Mouse (Mus musculus) MEL (cell line): ENCODE results near the gene Rpl10-ps3. TPM values are rescaled to one million over a fixed set of nuclear protein-coding genes. Genes with fewer than 3 reads are reported as not detected.

Experiments
- DNase-seq: peaks from one replicate; pipeline ENCODE4 v3.0.0; 2011; ENCODE audit warnings: low read depth, low spot score
- H3K27ac ChIP-seq: 2 replicates; pipeline ENCODE4 v1.5.1; 2012; ENCODE audit warnings: low read depth, mild to moderate bottlenecking, control low read depth, low read length, moderate library complexity; ENCODE audit not compliant: control insufficient read depth
- H3K27me3 ChIP-seq, 2 experiments: fragments of 150-350 bp in 1 of 2; sonication (generic) in 1 of 2; 2 replicates each; pipeline ENCODE4 v1.6.1; 2012; ENCODE audit warnings: low read length in 2 of 2, mild to moderate bottlenecking in 2 of 2, improper control_type of control experiment in 1 of 2, moderate library complexity in 1 of 2; ENCODE audit not compliant: insufficient read depth in 2 of 2, control insufficient read depth in 1 of 2
- H3K36me3 ChIP-seq, 2 experiments: 2 replicates each; pipeline ENCODE4 v1.6.1; 2012 to 2014; ENCODE audit warnings: low read length in 2 of 2, improper control_type of control experiment in 1 of 2, inconsistent platforms in 1 of 2, mild to moderate bottlenecking in 1 of 2; ENCODE audit not compliant: insufficient read depth in 2 of 2, control insufficient read depth in 1 of 2
- H3K4me1 ChIP-seq, 2 experiments: fragments of 150-350 bp in 1 of 2; sonication (generic) in 1 of 2; 2 replicates each; pipeline ENCODE4 v1.6.1; 2012; ENCODE audit warnings: low read length in 2 of 2, improper control_type of control experiment in 1 of 2, mild to moderate bottlenecking in 1 of 2; ENCODE audit not compliant: insufficient read depth in 2 of 2, control insufficient read depth in 1 of 2
- H3K4me3 ChIP-seq, 2 experiments: fragments of 150-350 bp in 1 of 2; sonication (generic) in 1 of 2; 2 replicates each; pipeline ENCODE4 v1.5.1; 2012; ENCODE audit warnings: low read depth in 2 of 2, low read length in 2 of 2, mild to moderate bottlenecking in 2 of 2, moderate library complexity in 2 of 2, control low read depth in 1 of 2, improper control_type of control experiment in 1 of 2; ENCODE audit not compliant: control insufficient read depth in 1 of 2, insufficient read depth in 1 of 2
- H3K79me2 ChIP-seq: 2 replicates; pipeline ENCODE4 v1.6.1; 2012; ENCODE audit warnings: mild to moderate bottlenecking, low read length, moderate library complexity; ENCODE audit not compliant: control insufficient read depth, poor library complexity, insufficient read depth
- H3K9ac ChIP-seq: 2 replicates; pipeline ENCODE4 v1.6.1; 2012; ENCODE audit warnings: low read depth, mild to moderate bottlenecking, control low read depth, low read length, moderate library complexity; ENCODE audit not compliant: control insufficient read depth, poor library complexity, severe bottlenecking
- H3K9me3 ChIP-seq: fragments of 150-350 bp; sonication (generic); replicated peaks from 2 replicates; pipeline ENCODE4 v1.6.1; 2012; ENCODE audit warnings: mild to moderate bottlenecking, low read length, improper control_type of control experiment, moderate library complexity; ENCODE audit not compliant: insufficient read depth
- BHLHE40 ChIP-seq: IDR thresholded peaks from 2 replicates; pipeline ENCODE4 v1.6.1; 2012; ENCODE audit warnings: low read depth, mild to moderate bottlenecking, inconsistent platforms, low read length, improper control_type of control experiment, borderline replicate concordance
- CTCF ChIP-seq, 3 experiments: IDR thresholded peaks in 2 of 3; conservative IDR thresholded peaks in 1 of 3; 2 replicates each; pipeline ENCODE4 v1.5.1; 2011 to 2012; ENCODE audit warnings: low read length in 3 of 3, low read depth in 2 of 3, mild to moderate bottlenecking in 2 of 3, improper control_type of control experiment in 1 of 3, inconsistent platforms in 1 of 3, mixed read lengths in 1 of 3, moderate library complexity in 1 of 3; ENCODE audit not compliant: control insufficient read depth in 1 of 3, insufficient read depth in 1 of 3, poor library complexity in 1 of 3, severe bottlenecking in 1 of 3
- ELF1 ChIP-seq: IDR thresholded peaks from 2 replicates; pipeline ENCODE4 v1.6.1; 2014; ENCODE audit warnings: low read depth, mild to moderate bottlenecking, inconsistent platforms, low read length, improper control_type of control experiment, moderate library complexity
- EP300 ChIP-seq, 2 experiments: IDR thresholded peaks; 2 replicates each; pipeline ENCODE4 v1.6.1; 2011; ENCODE audit warnings: improper control_type of control experiment in 2 of 2, low read length in 2 of 2, low read depth in 1 of 2, mild to moderate bottlenecking in 1 of 2
- ETS1 ChIP-seq: IDR thresholded peaks from 2 replicates; pipeline ENCODE4 v1.6.1; 2012; ENCODE audit warnings: low read depth, mild to moderate bottlenecking, inconsistent platforms, low read length, improper control_type of control experiment, moderate library complexity
- GABPA ChIP-seq: IDR thresholded peaks from 2 replicates; pipeline ENCODE4 v1.6.1; 2012; ENCODE audit warnings: low read depth, mild to moderate bottlenecking, inconsistent platforms, low read length, improper control_type of control experiment, moderate library complexity
- GATA1 ChIP-seq: IDR thresholded peaks from 2 replicates; pipeline ENCODE4 v1.6.1; 2011; ENCODE audit warnings: low read depth, low read length, improper control_type of control experiment
- HCFC1 ChIP-seq: IDR thresholded peaks from 2 replicates; pipeline ENCODE4 v1.6.1; 2012; ENCODE audit warnings: low read depth, mild to moderate bottlenecking, inconsistent platforms, low read length, improper control_type of control experiment, moderate library complexity
- JUND ChIP-seq: IDR thresholded peaks from 2 replicates; pipeline ENCODE4 v1.6.1; 2011; ENCODE audit warnings: low read depth, mild to moderate bottlenecking, improper control_type of control experiment, low read length
- MAFK ChIP-seq: IDR thresholded peaks from 2 replicates; pipeline ENCODE4 v1.6.1; 2011; ENCODE audit warnings: low read depth, mild to moderate bottlenecking, low read length, improper control_type of control experiment, borderline replicate concordance
- MAX ChIP-seq: IDR thresholded peaks from 2 replicates; pipeline ENCODE4 v1.6.1; 2011; ENCODE audit warnings: low read length, improper control_type of control experiment
- MEF2A ChIP-seq: IDR thresholded peaks from 2 replicates; pipeline ENCODE4 v1.6.1; 2014; ENCODE audit warnings: low read depth, mild to moderate bottlenecking, inconsistent platforms, low read length, improper control_type of control experiment; ENCODE audit not compliant: poor library complexity, insufficient replicate concordance, severe bottlenecking; ENCODE audit errors: extremely low read depth
- MXI1 ChIP-seq: IDR thresholded peaks from 2 replicates; pipeline ENCODE4 v1.6.1; 2011; ENCODE audit warnings: mild to moderate bottlenecking, low read depth, low read length, improper control_type of control experiment
- MYB ChIP-seq: IDR thresholded peaks from 2 replicates; pipeline ENCODE4 v1.6.1; 2011; ENCODE audit warnings: mild to moderate bottlenecking, low read depth, low read length, improper control_type of control experiment
- NRF1 ChIP-seq: IDR thresholded peaks from 2 replicates; pipeline ENCODE4 v1.6.1; 2014; ENCODE audit warnings: low read depth, mild to moderate bottlenecking, inconsistent platforms, low read length, improper control_type of control experiment, moderate library complexity; ENCODE audit not compliant: poor library complexity, insufficient read depth, severe bottlenecking
- POLR2A ChIP-seq, 2 experiments: IDR thresholded peaks; 2 replicates each; pipeline ENCODE4 v1.6.1; 2011 to 2012; ENCODE audit warnings: low read length in 2 of 2, mild to moderate bottlenecking in 2 of 2, control low read depth in 1 of 2, improper control_type of control experiment in 1 of 2, low read depth in 1 of 2, moderate library complexity in 1 of 2; ENCODE audit not compliant: control insufficient read depth in 1 of 2, insufficient read depth in 1 of 2, poor library complexity in 1 of 2
- POLR2AphosphoS2 ChIP-seq: IDR thresholded peaks from 2 replicates; pipeline ENCODE4 v1.6.1; 2011; ENCODE audit warnings: low read length, improper control_type of control experiment
- POLR2AphosphoS5 ChIP-seq: IDR thresholded peaks from 2 replicates; pipeline ENCODE4 v1.6.1; 2012; ENCODE audit warnings: low read depth, borderline replicate concordance, mild to moderate bottlenecking, inconsistent platforms, low read length, moderate library complexity, mixed read lengths
- RCOR1 ChIP-seq: IDR thresholded peaks from 2 replicates; pipeline ENCODE4 v1.6.1; 2012; ENCODE audit warnings: low read depth, mild to moderate bottlenecking, inconsistent platforms, low read length, improper control_type of control experiment
- SIN3A ChIP-seq: IDR thresholded peaks from 2 replicates; pipeline ENCODE4 v1.6.1; 2012; ENCODE audit warnings: low read length, improper control_type of control experiment, inconsistent platforms
- SMC3 ChIP-seq: IDR thresholded peaks from 2 replicates; pipeline ENCODE4 v1.6.1; 2011; ENCODE audit warnings: low read depth, low read length, improper control_type of control experiment
- TBP ChIP-seq: IDR thresholded peaks from 2 replicates; pipeline ENCODE4 v1.8.0; 2011; ENCODE audit warnings: low read depth, low read length, improper control_type of control experiment
- TCF12 ChIP-seq: IDR thresholded peaks from 2 replicates; pipeline ENCODE4 v1.6.1; 2014; ENCODE audit warnings: low read depth, mild to moderate bottlenecking, inconsistent platforms, low read length, improper control_type of control experiment, moderate library complexity
- USF2 ChIP-seq, 2 experiments: IDR thresholded peaks; 2 replicates each; pipeline ENCODE4 v1.6.1; 2011 to 2012; ENCODE audit warnings: improper control_type of control experiment in 2 of 2, low read length in 2 of 2, borderline replicate concordance in 1 of 2, inconsistent platforms in 1 of 2, low read depth in 1 of 2, mild to moderate bottlenecking in 1 of 2; ENCODE audit not compliant: insufficient read depth in 1 of 2
- ZMIZ1 ChIP-seq: IDR thresholded peaks from 2 replicates; pipeline ENCODE4 v1.6.1; 2012; ENCODE audit warnings: low read depth, mild to moderate bottlenecking, inconsistent platforms, low read length, improper control_type of control experiment, moderate library complexity
- polyA plus RNA-seq, 2 experiments: library from polyadenylated mRNA; stranded (reverse) in 1 of 2; unstranded in 1 of 2; fragments of >175 nt in 1 of 2; fragments of >200 nt in 1 of 2; gene quantifications; 2 replicates each; pipeline versions ENCODE4 v1.2.1 to v1.2.4; 2012; ENCODE audit warnings: low replicate concordance in 2 of 2, low read depth in 1 of 2; ENCODE audit not compliant: insufficient read length in 2 of 2, insufficient read depth in 1 of 2, missing spikeins in 1 of 2
- total RNA-seq: library from RNA; depleted of rRNA; stranded (reverse); fragments of 300-350 nt; gene quantifications from 2 replicates; pipeline ENCODE4 v1.2.3, GENCODE M21; 2012

Gene Rpl10-ps3
- total and polyA plus RNA-seq, 3 experiments: 196 to 2,425 (median 355) TPM

- no peaks in the 10 kb centered on the region for H3K27me3 ChIP-seq
- no peak for DNase-seq
- TF ChIP-seq USF2 (IDR thresholded peaks at IDR 0.05; ENCODE audit: borderline replicate concordance in 1 of 2, insufficient read depth in 1 of 2, low read depth in 1 of 2, low read length in 2 of 2): no peak
- TF ChIP-seq ETS1: no peak
- no peak for TF ChIP-seq MAX
- no peak for TF ChIP-seq SIN3A
- TF ChIP-seq ELF1: no peak
- TF ChIP-seq CTCF (IDR thresholded peaks at IDR 0.05 in 2 of 3, conservative IDR thresholded peaks at IDR 0.05 in 1 of 3; ENCODE audit: control insufficient read depth in 1 of 3, insufficient read depth in 1 of 3, low read depth in 2 of 3, low read length in 3 of 3, poor library complexity in 1 of 3, severe bottlenecking in 1 of 3): no peak
- no peak for TF ChIP-seq RCOR1
- TF ChIP-seq, all 39 proteins: peak for 0
- Histone ChIP-seq H3K4me1 (no peaks in the 10 kb centered on the region), H3K9me3 (no peaks in the 10 kb centered on the region), H3K9ac (no peak overlapping the region), H3K4me3 (no peak overlapping the region), H3K79me2 (no peaks in the 10 kb centered on the region), H3K36me3 (no peaks in the 10 kb centered on the region), H3K27ac (no peak overlapping the region)
Observed at GRCm38 (mm10) chr9:50305666-50306402, 38.9 kb downstream of the Rpl10-ps3 start.

- H3K9ac ChIP-seq: no peak overlapping the region
- H3K36me3 ChIP-seq: no peaks in the 10 kb centered on the region
- H3K4me3 ChIP-seq: no peak overlapping the region
- no peaks in the 10 kb centered on the region for H3K4me1 ChIP-seq
- H3K27ac ChIP-seq: no peak overlapping the region
- TF ChIP-seq JUND (no peak), TBP (no peak), MEF2A (no peak), BHLHE40 (no peak), SIN3A (no peak), SMC3 (no peak), HCFC1 (no peak)
- TF ChIP-seq, all 39 proteins: peak for 0
- no peaks in the 10 kb centered on the region for H3K79me2 ChIP-seq
- no peak for DNase-seq
- no peaks in the 10 kb centered on the region for H3K9me3 ChIP-seq
- no peaks in the 10 kb centered on the region for H3K27me3 ChIP-seq
Observed at GRCm38 (mm10) chr9:50305046-50305445, 39.7 kb downstream of the Rpl10-ps3 start.

- Histone ChIP-seq H3K4me3 (no peak overlapping the region), H3K4me1 (no peaks in the 10 kb centered on the region)
- no peak for DNase-seq
Observed at GRCm38 (mm10) chr9:50304004-50304403, 40.8 kb downstream of the Rpl10-ps3 start.

More at GRCm38 (mm10) chr9:50304004-50304403, 40.8 kb downstream of the Rpl10-ps3 start:
- no peaks in the 10 kb centered on the region for H3K9me3 ChIP-seq
- H3K36me3 ChIP-seq: no peaks in the 10 kb centered on the region
- no peak overlapping the region for H3K9ac ChIP-seq
- H3K27ac ChIP-seq: no peak overlapping the region
- no peaks in the 10 kb centered on the region for H3K27me3 ChIP-seq
- TF ChIP-seq RCOR1 (no peak), MYB (no peak), MAFK (no peak), EP300 (IDR thresholded peaks at IDR 0.05; ENCODE audit: low read depth in 1 of 2, low read length in 2 of 2) (no peak), POLR2A (IDR thresholded peaks at IDR 0.05; ENCODE audit: control insufficient read depth in 1 of 2, insufficient read depth in 1 of 2, low read depth in 1 of 2, low read length in 2 of 2, poor library complexity in 1 of 2) (no peak), POLR2AphosphoS2 (no peak), GATA1 (no peak), GABPA (no peak), MXI1 (no peak), TCF12 (no peak), TBP (no peak), ELF1 (no peak), ZMIZ1 (no peak), ETS1 (no peak), JUND (no peak), POLR2AphosphoS5 (no peak), NRF1 (no peak)
- H3K79me2 ChIP-seq: no peaks in the 10 kb centered on the region
